Mouse (Mus musculus): ENCODE measurements around the gene Sphk2.

DNA sequence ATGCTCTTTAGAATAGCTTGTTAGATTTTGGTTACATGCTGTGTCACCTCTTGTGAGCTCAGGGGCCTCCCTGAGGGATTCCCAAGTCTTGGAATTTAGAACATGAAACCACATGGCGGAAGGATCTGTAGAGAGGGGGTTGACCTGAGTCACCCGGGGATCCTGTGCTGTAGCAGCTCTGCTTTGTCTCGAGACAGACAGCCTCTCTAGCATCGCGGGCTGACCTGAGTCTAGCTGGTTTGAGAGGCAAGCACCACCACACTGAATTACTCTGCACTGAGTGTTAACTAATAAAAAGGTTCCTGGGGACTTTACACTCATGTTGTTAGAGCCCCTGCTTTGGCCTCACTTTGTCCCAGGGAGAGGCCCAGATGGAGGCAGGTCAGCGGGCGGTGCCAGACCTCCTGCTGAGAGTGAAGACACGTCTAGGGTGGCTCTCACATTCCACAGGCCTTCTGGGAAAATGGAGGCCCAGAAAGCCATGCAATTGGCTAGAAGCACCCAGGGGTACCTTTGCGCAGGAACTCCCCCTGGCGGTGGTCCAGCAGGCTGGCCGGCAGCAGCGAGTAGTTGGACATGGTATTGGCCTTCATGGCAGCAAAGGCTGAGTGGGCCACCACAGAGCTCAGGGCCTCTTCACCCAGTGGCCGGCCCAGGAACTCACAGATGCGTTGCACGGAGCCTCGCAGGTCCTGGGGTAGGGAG, 13.1 kb upstream of the Sphk2 start:
- TF ChIP-seq CTCF (IDR thresholded peaks at IDR 0.05; ENCODE audit: borderline replicate concordance, extremely low read depth, insufficient read depth, insufficient read length) (peak; percentile 70), POLR2A (IDR thresholded peaks at IDR 0.05; ENCODE audit: borderline replicate concordance, extremely low read depth, insufficient read depth, insufficient read length, poor library complexity, severe bottlenecking) (no peak)
